Mouse (Mus musculus) liver, postnatal 0 days (tissue): ENCODE results near the gene Il4i1.

Experiments
- CTCF ChIP-seq: sonication (generic); IDR thresholded peaks from 2 replicates; pipeline ENCODE4 v1.5.1; 2016; ENCODE audit warnings: antibody characterized with exemption, low read depth
- EP300 ChIP-seq: IDR thresholded peaks from 2 replicates; pipeline ENCODE4 v1.6.1; 2016; ENCODE audit warnings: antibody characterized with exemption, low read depth, mild to moderate bottlenecking

DNA sequence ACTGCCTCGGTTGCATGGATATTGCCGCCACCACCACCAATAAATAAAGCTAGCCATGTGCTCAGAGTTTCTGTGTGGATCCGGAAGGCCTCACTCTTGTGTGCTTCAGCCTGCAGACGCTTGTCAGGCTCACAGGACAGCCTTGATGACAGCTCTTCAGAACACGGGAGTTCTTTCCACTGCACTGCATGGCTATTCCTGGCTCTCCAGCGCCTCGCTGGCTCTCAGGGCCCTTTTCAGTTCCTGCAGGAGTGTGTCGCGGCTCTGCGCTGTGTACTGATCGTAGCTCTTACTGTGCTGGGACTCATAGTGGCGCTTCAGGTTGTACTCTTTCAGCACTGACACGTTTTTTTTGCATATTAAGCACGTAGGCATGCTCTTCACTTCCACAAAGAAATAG, 61.6 kb downstream of the Il4i1 start:
- TF ChIP-seq CTCF, result no peak
- no peak for TF ChIP-seq EP300
